Mouse (Mus musculus) cerebellum, postnatal 10 days (tissue): ENCODE measurements at regions not wholly inside any gene's neighbourhood (a gene's known extent, or its start where the extent isn't known, plus 50 kb on each side); places are given as distances from the start of the nearest gene placed in this dataset.
A peak's percentile ranks its signal among the peaks of the same experiment; 100 is the strongest.

Experiments used
- DNase-seq, 2 experiments: peaks; one replicate each; pipeline ENCODE4 v3.0.0; 2021; ENCODE audit warnings: mixed read lengths in 2 of 2

DNA sequence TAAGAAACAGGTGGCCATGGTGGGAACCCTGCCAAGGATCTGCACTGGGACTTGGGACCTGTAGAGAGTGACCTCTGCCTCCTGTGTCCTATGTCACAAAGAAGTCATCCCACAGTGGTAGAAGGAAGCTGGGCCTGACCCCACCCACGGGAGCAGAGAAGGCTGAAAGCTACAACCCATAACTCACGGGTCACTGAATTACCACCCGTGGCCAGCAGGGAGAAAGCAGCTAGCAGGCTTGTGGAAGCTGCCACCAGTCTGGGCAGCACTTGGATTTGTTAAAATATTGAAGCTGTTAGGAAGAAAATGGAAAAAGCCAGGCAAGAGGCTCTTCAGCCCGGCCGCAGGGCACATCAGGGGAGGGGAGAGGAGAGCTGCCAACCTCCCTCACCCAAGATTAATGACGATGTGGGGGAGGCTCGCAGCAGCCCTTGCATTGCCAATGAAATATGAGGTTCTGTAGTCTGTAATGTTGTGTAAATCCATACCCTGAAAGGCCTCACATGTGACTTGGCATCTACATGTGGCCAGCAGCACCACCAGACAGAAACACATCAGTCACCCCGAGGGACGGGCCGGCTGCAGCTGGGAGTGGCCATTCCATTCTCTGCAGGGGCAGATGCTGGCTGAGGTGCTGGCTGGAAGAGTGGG, 94.5 kb downstream of the Olfm1 start:
- no peak for DNase-seq

- DNase-seq = no peak
Measured at GRCm38 (mm10) chr2:28289339-28289738, 96.5 kb downstream of the Olfm1 start.

DNA sequence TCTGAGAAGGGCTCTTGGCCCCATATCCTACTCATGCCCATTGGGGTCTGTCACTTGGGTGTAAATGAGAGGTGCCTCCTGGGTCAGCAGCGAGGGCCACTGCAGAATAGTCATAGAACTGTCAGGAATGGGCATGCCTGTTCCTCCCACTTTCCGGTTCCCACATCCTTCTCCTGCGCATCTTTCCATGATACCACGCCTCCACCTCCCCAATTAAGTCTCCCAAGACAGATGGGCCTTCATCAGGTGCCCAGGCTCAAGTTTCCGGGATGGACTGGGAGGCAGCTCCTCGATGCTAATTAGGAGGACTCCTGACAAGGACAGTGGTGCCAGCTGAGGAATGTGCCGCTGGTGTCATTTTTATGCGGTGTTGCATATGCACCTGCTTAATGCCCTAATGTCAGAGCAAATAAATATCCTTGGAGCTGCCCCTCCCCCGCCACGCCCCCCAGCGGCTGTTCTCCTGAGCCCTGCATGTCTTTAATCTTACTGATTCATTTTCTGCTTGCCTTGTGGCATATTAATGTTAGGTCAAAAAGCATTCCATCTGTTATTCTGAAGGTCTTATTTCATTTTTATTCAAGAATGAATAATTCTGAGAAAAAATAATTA, 97.2 kb downstream of the Olfm1 start:
- DNase-seq = peak; percentile 69 to 75

DNA sequence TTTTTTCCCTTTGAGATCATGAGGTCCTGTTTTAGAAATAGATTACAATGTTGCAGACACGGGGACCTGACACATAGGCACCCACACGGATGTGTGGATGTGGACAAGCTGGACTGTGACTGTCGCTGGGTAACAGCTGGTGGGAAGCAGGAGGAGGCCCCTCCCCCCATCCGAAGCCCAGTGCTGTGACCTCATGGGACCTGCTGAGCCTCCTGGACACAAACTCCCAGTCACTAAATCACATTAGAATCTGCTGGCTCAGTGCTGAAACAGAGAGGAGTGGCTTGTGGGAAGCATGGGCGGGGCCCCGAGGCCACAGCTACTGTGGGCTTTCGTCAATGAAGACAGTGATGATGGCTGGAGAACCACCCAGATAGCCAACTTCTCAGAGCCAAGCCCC, 101.7 kb downstream of the Olfm1 start:
- no peak for DNase-seq

DNA sequence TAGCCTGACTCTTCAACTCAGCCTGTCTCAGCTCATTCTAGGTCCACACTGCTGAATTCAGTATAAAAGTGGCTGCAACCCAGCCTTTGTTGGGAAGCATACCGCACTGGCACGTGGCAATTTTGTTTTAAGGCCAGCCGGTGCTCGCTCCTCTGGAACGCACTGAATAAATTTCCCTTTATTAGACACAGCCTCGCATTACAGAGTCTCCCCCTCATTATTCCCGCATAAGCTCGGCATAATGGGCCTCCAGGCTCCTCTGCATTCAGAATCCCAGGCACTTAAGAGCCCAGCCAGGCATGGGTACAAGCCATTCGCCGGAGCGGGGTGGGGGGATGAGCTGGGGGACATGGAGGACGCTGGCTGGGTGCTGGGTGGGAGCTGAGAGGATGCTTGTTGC, 103.4 kb downstream of the Olfm1 start:
- no peak for DNase-seq

DNA sequence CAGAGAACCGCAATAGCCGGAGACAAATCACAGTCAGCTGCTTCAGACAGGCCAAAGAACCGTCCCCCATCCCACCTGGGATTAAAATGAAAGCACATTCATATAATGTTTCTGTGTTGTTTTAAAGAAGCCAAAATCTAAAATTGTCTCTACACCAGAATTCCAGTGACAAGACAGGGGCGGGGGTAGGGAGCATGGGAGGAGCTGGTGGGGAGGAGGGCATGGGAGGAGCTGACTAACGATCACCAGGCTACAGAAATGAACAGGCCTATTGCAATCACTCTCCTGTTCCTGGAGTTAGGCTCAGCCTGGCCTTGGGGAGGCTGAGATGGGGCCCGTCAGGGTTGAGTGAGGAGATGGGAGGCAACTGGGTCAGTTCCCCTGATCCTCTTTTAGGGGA, 105.9 kb downstream of the Olfm1 start:
- DNase-seq = no peak

DNA sequence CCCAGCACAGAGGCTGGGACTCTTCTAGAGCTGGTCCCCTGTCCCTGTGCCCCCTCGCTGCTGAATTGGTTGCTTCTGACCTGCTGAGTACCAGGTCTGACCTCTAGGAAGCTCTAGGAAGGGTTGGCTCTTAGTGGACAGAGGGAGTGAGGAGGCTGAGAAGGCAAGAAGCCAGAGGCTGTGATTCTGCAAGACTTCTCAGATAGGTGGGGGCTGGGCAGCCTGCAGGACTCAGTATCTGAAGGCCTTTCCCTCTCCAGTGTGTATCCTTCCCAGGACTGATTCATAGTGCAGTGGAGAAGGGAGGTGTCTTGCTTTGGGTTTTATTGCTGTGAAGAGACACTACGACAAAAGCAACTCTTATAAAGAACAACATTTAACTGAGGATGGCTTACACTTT, 106.6 kb downstream of the Olfm1 start:
- no peak for DNase-seq

- DNase-seq = no peak
Measured at GRCm38 (mm10) chr2:28301313-28301712, 108.5 kb downstream of the Olfm1 start.

GRCm38 (mm10) chr2:28303936-28304335, 111.1 kb downstream of the Olfm1 start:
- no peak for DNase-seq

GRCm38 (mm10) chr2:28304712-28305111, 111.9 kb downstream of the Olfm1 start:
- peak; percentile 79 to 81 for DNase-seq

DNA sequence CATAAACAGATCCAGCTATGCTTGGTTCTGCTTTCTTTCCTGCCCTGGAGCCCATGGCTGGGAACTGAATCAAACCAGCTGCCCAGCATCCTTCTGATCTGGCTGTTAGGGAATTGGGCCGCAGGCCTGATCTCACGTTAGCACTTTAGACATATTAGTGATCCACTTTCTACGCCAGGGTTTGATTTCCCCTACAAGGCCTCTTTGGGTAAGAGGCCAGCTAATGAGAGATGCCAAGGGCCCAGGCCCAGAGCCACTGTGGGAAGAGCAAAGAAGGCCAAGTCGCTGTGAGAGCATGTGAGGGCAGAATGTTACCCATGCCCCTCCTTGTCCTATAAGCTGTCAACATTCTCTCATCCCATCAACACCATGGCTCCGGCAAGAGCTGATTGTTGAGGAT, 116.3 kb downstream of the Olfm1 start:
- peak; percentile 79 to 88 for DNase-seq

DNA sequence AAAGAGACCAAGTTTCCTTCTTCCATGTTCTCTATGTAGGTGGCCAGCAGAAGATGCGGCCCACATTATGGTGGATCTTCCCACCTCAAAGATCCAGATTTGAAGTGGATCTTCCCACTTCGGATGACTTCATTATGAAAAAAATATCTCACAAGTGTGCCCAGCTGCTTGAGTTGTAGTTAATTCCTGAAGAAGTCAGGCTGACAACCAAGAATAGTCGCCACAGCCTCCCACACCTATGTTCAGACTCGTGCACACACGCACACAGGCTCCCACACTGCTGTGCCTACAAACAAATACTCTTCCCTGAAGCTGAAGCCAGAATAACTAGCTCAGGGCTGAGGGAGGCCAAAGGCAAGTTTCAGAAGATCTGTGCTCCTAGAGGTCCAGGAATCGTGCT, 119.4 kb downstream of the Olfm1 start:
- DNase-seq = no peak

GRCm38 (mm10) chr2:28325502-28325901, 121.1 kb upstream of the Ppp1r26 start:
- DNase-seq = peak; percentile 80 to 84

DNA sequence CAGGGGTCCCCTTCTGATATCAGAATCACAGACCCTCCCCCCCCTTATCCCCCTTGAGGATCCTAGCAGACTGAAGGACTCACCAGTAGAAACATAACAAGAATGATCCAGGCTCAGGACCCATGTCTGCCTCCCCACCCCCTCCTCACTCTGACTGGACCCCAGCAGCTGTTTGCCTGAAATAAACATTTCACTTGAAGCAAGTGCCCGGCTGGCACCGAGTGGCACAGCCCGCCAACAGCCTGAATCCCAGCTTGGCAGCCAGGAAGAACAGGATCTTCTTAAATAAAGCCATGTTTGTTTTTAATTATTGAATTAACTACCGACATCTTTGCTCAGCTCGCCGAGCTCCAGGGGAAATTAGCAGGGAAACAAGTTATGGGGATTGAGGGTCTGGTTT, 120.5 kb upstream of the Ppp1r26 start:
- DNase-seq = peak; percentile 66

DNA sequence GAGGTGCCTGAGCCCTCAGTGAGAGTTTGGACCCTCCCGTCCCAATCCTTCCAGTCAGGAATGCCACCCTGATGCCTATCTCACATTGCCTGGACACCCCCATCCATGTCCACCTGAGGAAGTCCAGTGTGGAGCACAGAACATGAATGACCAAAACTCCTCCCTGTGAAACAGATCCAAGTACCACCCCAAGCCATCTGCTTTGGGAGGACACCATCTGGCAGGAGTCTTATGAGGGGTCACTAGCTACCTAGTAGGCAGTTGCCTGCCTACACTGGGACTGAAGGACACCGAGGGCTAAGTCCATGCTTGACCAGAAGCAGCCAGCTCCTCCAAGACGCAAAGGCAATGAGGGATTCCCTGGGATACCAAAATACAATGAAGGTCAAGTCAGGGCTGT, 119.9 kb upstream of the Ppp1r26 start:
- peak; percentile 70 to 77 for DNase-seq

DNA sequence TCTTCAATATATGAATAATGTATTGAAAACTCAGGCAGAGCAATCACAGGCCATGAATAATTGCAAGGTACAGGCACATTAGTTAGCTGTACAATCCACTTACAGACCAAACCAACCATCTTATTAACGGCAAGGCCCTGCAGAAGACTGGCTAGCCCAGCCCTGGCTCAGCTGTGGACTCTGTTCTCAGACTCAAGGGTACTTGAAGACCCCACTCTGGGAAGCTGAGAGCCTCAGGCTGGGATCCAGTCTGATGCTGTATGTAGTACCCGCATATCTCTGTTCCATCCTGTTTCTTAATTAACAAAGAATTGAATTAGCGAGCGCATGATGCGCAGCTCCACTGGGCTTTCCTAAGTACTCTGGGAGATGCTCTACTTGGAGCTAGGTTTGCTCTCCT, 117.5 kb upstream of the Ppp1r26 start:
- no peak for DNase-seq

- peak; percentile 32 to 48 for DNase-seq
Measured at GRCm38 (mm10) chr2:28335141-28335789, 111.3 kb upstream of the Ppp1r26 start.

DNA sequence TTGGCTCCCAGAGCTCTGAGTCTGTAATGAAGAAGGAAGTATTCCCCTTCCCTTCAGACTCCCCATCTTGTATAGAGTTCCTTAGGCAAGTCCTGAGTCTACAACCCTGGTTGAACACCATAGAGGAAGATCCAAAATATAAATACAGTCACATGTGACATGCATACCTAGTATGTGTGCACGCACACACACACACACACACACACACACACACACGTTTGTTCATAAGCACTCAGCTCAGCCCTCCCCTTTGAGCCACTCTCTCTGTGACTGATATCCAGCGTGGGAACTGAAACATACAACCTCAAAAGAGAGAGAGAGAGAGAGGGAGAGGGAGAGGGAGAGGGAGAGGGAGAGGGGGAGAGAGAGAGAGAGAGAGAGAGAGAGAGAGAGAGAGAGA, 110.8 kb upstream of the Ppp1r26 start:
- no peak for DNase-seq

- DNase-seq = no peak
Measured at GRCm38 (mm10) chr2:28336349-28337309, 110.0 kb upstream of the Ppp1r26 start.

- DNase-seq = no peak
Measured at GRCm38 (mm10) chr2:28337561-28337960, 109.0 kb upstream of the Ppp1r26 start.

DNA sequence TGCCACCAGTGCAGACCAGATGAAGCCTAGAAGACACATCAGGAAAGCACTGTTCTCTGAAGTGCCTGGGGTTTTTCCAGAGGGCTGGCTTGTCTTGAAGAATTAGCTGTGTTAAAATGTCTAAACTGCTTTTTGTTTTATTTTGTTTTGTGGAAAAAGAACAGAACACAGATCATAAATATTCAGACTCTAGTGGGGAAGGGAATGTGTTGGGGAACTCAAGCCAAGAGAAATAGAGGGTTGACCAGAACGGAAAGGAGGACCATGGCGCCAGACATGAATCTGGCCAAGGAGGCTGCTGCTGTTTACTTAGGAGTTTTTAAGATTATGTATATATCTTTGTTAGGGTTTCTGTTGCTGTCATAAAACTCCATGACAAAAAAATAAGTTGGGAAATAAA, 105.3 kb upstream of the Ppp1r26 start:
- DNase-seq = no peak

GRCm38 (mm10) chr2:28348453-28348852, 98.1 kb upstream of the Ppp1r26 start:
- DNase-seq = peak; percentile 53 to 64

- DNase-seq = peak; percentile 39 to 53
Measured at GRCm38 (mm10) chr2:28349911-28350310, 96.7 kb upstream of the Ppp1r26 start.
